17 mouse cellular contexts compared by ENCODE assay signal in genomic region chr7:80031478-80031877, GRCm38 (mm10). TPM values are rescaled to one million over a fixed set of nuclear protein-coding genes. Genes with fewer than 3 reads are reported as not detected.
DNase-seq lines count a peak whose midpoint lies in the region; ATAC-seq and TF ChIP-seq lines count a peak whose summit lies in the region.
"Had no signal": no experiment of that assay in that cellular context is flagged by ENCODE, and none has a peak within 500 bp of the region (broad histone marks: within the 10 kb centered on the region; RNA-seq: fewer than 3 reads in every experiment).

No protein-coding gene starts in this region.

- H3K27me3 ChIP-seq in hindbrain, embryonic 12.5 days, result no peaks in the 10 kb centered on the region
- no peaks in the 10 kb centered on the region for H3K27me3 ChIP-seq in hindbrain, embryonic 14.5 days (ENCODE audit: control insufficient read depth, insufficient read depth, low read length)
- no peaks in the 10 kb centered on the region for H3K27me3 ChIP-seq in midbrain, embryonic 12.5 days
- no peaks in the 10 kb centered on the region for H3K27me3 ChIP-seq in midbrain, postnatal 0 days (ENCODE audit: insufficient read depth, low read length)
- H3K27me3 ChIP-seq in limb, embryonic 13.5 days, result no peaks in the 10 kb centered on the region
- H3K27me3 ChIP-seq: heart, embryonic 15.5 days had no signal

- 56% methylated on average over 10 of the region's 10 CpGs for WGBS in hindbrain, embryonic 12.5 days
- 55% methylated on average over 10 of the region's 10 CpGs for WGBS in hindbrain, embryonic 14.5 days
- WGBS in midbrain, embryonic 12.5 days, result 72% methylated on average over 10 of the region's 10 CpGs
- WGBS in midbrain, postnatal 0 days, result 58% methylated on average over 10 of the region's 10 CpGs
- WGBS in limb, embryonic 13.5 days, result 16% methylated on average over 10 of the region's 10 CpGs

- 0 out of 2 replicates have a peak overlapping the region, but pooled peaks have one; percentile 30 for H3K27ac ChIP-seq in hindbrain, embryonic 12.5 days
- H3K27ac ChIP-seq in hindbrain, embryonic 14.5 days, result no peak overlapping the region
- H3K27ac ChIP-seq in midbrain, embryonic 12.5 days (replicated peaks), result 0 out of 2 replicates have a peak overlapping the region, but pooled peaks have one; percentile 1
- no peak overlapping the region for H3K27ac ChIP-seq in midbrain, postnatal 0 days (ENCODE audit: low read depth, low read length)
- no peak overlapping the region for H3K27ac ChIP-seq in limb, embryonic 13.5 days
- H3K27ac ChIP-seq: heart, embryonic 15.5 days; liver, embryonic 14.5 days had no signal

- no peak overlapping the region for H3K9ac ChIP-seq in hindbrain, embryonic 12.5 days
- no peak overlapping the region for H3K9ac ChIP-seq in hindbrain, embryonic 14.5 days
- H3K9ac ChIP-seq in midbrain, embryonic 12.5 days (replicated peaks), result no peak overlapping the region
- H3K9ac ChIP-seq in midbrain, postnatal 0 days (replicated peaks; ENCODE audit: low read length, poor library complexity, severe bottlenecking), result no peak overlapping the region
- no peak overlapping the region for H3K9ac ChIP-seq in limb, embryonic 13.5 days
- H3K9ac ChIP-seq: heart, embryonic 15.5 days; liver, embryonic 14.5 days had no signal

- no peak for ATAC-seq in hindbrain, embryonic 12.5 days (ENCODE audit: low FRiP score)
- no peak for ATAC-seq in hindbrain, embryonic 14.5 days (ENCODE audit: low FRiP score)
- ATAC-seq in midbrain, embryonic 12.5 days (ENCODE audit: low FRiP score, low read depth), result no peak
- no peak for ATAC-seq in midbrain, postnatal 0 days (ENCODE audit: low FRiP score)
- no peak for ATAC-seq in limb, embryonic 13.5 days (ENCODE audit: low FRiP score, low read depth)
- no peak for ATAC-seq in cerebellum, adult (ENCODE audit: insufficient number of reproducible peaks, low FRiP score, low TSS enrichment)
- ATAC-seq: activated CD4-positive, CD25-positive, alpha-beta regulatory T cell, adult 4 months; CD4-positive, CD25-positive, alpha-beta regulatory T cell, adult 4 months had no signal

- 0 out of 2 replicates have a peak overlapping the region, but pooled peaks have one; percentile 11 for H3K4me2 ChIP-seq in hindbrain, embryonic 12.5 days (replicated peaks)
- no peak overlapping the region for H3K4me2 ChIP-seq in hindbrain, embryonic 14.5 days (replicated peaks)
- H3K4me2 ChIP-seq in midbrain, embryonic 12.5 days (replicated peaks), result no peak overlapping the region
- H3K4me2 ChIP-seq in midbrain, postnatal 0 days (ENCODE audit: low read depth, low read length, poor library complexity, severe bottlenecking), result no peak overlapping the region
- H3K4me2 ChIP-seq in limb, embryonic 13.5 days (replicated peaks), result peak overlapping the region; percentile 21; the same call in 1 of the 2 replicates
- H3K4me2 ChIP-seq: heart, embryonic 15.5 days had no signal

- no peak for DNase-seq in hindbrain, embryonic 14.5 days (ENCODE audit: low spot score)
- DNase-seq in midbrain, postnatal 0 days (ENCODE audit: low spot score), result no peak
- DNase-seq in adrenal gland, adult 2 months, result no peak
- DNase-seq: adrenal gland, postnatal 36 days; heart, adult 18-20 months; kidney, adult 8-10 months; lung, postnatal 36 days; right cerebral cortex, adult 18-20 months; thymus, adult 2 months had no signal

- H3K4me3 ChIP-seq in hindbrain, embryonic 12.5 days, result no peak overlapping the region
- no peak overlapping the region for H3K4me3 ChIP-seq in hindbrain, embryonic 14.5 days (replicated peaks; ENCODE audit: low read length)
- H3K4me3 ChIP-seq in midbrain, embryonic 12.5 days, result no peak overlapping the region
- no peak overlapping the region for H3K4me3 ChIP-seq in midbrain, postnatal 0 days (ENCODE audit: low read depth, low read length)
- H3K4me3 ChIP-seq in limb, embryonic 13.5 days, result no peak overlapping the region
- H3K4me3 ChIP-seq: heart, embryonic 15.5 days had no signal

- no peak for TF ChIP-seq CTCF in midbrain, postnatal 0 days (IDR thresholded peaks at IDR 0.05)

- H3K9me3 ChIP-seq in hindbrain, embryonic 12.5 days (replicated peaks), result no peaks in the 10 kb centered on the region
- no peaks in the 10 kb centered on the region for H3K9me3 ChIP-seq in hindbrain, embryonic 14.5 days (ENCODE audit: control insufficient read depth, low read length)
- H3K9me3 ChIP-seq in midbrain, embryonic 12.5 days, result no peaks in the 10 kb centered on the region
- no peaks in the 10 kb centered on the region for H3K9me3 ChIP-seq in midbrain, postnatal 0 days (ENCODE audit: low read length)
- no peaks in the 10 kb centered on the region for H3K9me3 ChIP-seq in limb, embryonic 13.5 days
- H3K9me3 ChIP-seq: heart, embryonic 15.5 days had no signal

- H3K36me3 ChIP-seq in hindbrain, embryonic 12.5 days, result no peaks in the 10 kb centered on the region
- no peaks in the 10 kb centered on the region for H3K36me3 ChIP-seq in hindbrain, embryonic 14.5 days (replicated peaks; ENCODE audit: control insufficient read depth, insufficient read depth)
- H3K36me3 ChIP-seq in midbrain, embryonic 12.5 days, result peaks cover 6% of the 10 kb centered on the region; the same call in 1 of the 2 replicates
- H3K36me3 ChIP-seq in midbrain, postnatal 0 days (ENCODE audit: insufficient read depth, low read length), result no peaks in the 10 kb centered on the region
- H3K36me3 ChIP-seq in limb, embryonic 13.5 days, result no peaks in the 10 kb centered on the region
- H3K36me3 ChIP-seq: heart, embryonic 15.5 days had no signal

- peaks cover 75% of the 10 kb centered on the region for H3K4me1 ChIP-seq in hindbrain, embryonic 12.5 days
- peaks cover 19% of the 10 kb centered on the region for H3K4me1 ChIP-seq in hindbrain, embryonic 14.5 days (replicated peaks; ENCODE audit: control insufficient read depth, insufficient read depth, low read length)
- peaks cover 77% of the 10 kb centered on the region for H3K4me1 ChIP-seq in midbrain, embryonic 12.5 days
- peaks cover 4% of the 10 kb centered on the region; the same call in 1 of the 2 replicates for H3K4me1 ChIP-seq in midbrain, postnatal 0 days (ENCODE audit: insufficient read depth, low read length)
- H3K4me1 ChIP-seq in limb, embryonic 13.5 days, result peaks cover 74% of the 10 kb centered on the region

RNA-seq across cellular contexts. Expression of gene Zfp710, which starts 6.9 kb away (rescaled TPM):
- 26.0 and 26.4 TPM in 2 replicates for polyA plus RNA-seq in hindbrain, embryonic 12.5 days (2016; fragmentation: Nextera tagmentation; extraction: Ambion mirVana)
- 14.7 and 17.5 TPM in 2 replicates for polyA plus RNA-seq in hindbrain, embryonic 14.5 days (2014; fragmentation: Nextera tagmentation; extraction: Ambion mirVana)
- 31.1 and 32.8 TPM in 2 replicates for polyA plus RNA-seq in midbrain, embryonic 12.5 days (2016; fragmentation: Nextera tagmentation; extraction: Ambion mirVana)
- 25.1 and 33.6 TPM in 2 replicates for total RNA-seq in midbrain, postnatal 0 days (2014; rRNA removed)
- polyA plus RNA-seq in midbrain, postnatal 0 days (2015; fragmentation: Nextera tagmentation; extraction: Ambion mirVana), result 9.8 and 10.7 TPM in 2 replicates
- 15.0 and 15.9 TPM in 2 replicates for polyA plus RNA-seq in limb, embryonic 13.5 days (2015; fragmentation: Nextera tagmentation; extraction: Ambion mirVana)
- total RNA-seq in adrenal gland, adult 2 months (2021), result 10 to 100 TPM; 14.0 to 25.5 TPM
- polyA plus RNA-seq in adrenal gland, adult 2 months (2012; rRNA removed), result 24.1 and 24.8 TPM in 2 replicates

Comparison
In these comparisons a context has a peak if more than half of its experiments do, and no peak if none do; other contexts are left out.
1. H3K27ac ChIP-seq: peak in hindbrain, embryonic 12.5 days (single experiment) and midbrain, embryonic 12.5 days (single experiment); none in hindbrain, embryonic 14.5 days (single experiment), midbrain, postnatal 0 days (single experiment) and limb, embryonic 13.5 days (single experiment).
2. H3K4me2 ChIP-seq: peak in hindbrain, embryonic 12.5 days (single experiment) and limb, embryonic 13.5 days (single experiment); none in hindbrain, embryonic 14.5 days (single experiment), midbrain, embryonic 12.5 days (single experiment) and midbrain, postnatal 0 days (single experiment).